Mouse (Mus musculus) MEL (cell line): Measurements from ENCODE around the gene Rufy3. TPM values are rescaled to one million over a fixed set of nuclear protein-coding genes. Genes with fewer than 3 reads are reported as not detected.
A peak's percentile ranks its signal among the peaks of the same experiment; 100 is the strongest.

Source experiments
- DNase-seq: peaks from one replicate; pipeline ENCODE4 v3.0.0; 2011; ENCODE audit warnings: low read depth, low spot score
- H3K27ac ChIP-seq: 2 replicates; pipeline ENCODE4 v1.5.1; 2012; ENCODE audit warnings: low read depth, mild to moderate bottlenecking, control low read depth, low read length, moderate library complexity; ENCODE audit not compliant: control insufficient read depth
- H3K27me3 ChIP-seq, 2 experiments: fragments of 150-350 bp in 1 of 2; sonication (generic) in 1 of 2; 2 replicates each; pipeline ENCODE4 v1.6.1; 2012; ENCODE audit warnings: low read length in 2 of 2, mild to moderate bottlenecking in 2 of 2, improper control_type of control experiment in 1 of 2, moderate library complexity in 1 of 2; ENCODE audit not compliant: insufficient read depth in 2 of 2, control insufficient read depth in 1 of 2
- H3K36me3 ChIP-seq, 2 experiments: 2 replicates each; pipeline ENCODE4 v1.6.1; 2012 to 2014; ENCODE audit warnings: low read length in 2 of 2, improper control_type of control experiment in 1 of 2, inconsistent platforms in 1 of 2, mild to moderate bottlenecking in 1 of 2; ENCODE audit not compliant: insufficient read depth in 2 of 2, control insufficient read depth in 1 of 2
- H3K4me1 ChIP-seq, 2 experiments: fragments of 150-350 bp in 1 of 2; sonication (generic) in 1 of 2; 2 replicates each; pipeline ENCODE4 v1.6.1; 2012; ENCODE audit warnings: low read length in 2 of 2, improper control_type of control experiment in 1 of 2, mild to moderate bottlenecking in 1 of 2; ENCODE audit not compliant: insufficient read depth in 2 of 2, control insufficient read depth in 1 of 2
- H3K4me3 ChIP-seq, 2 experiments: fragments of 150-350 bp in 1 of 2; sonication (generic) in 1 of 2; 2 replicates each; pipeline ENCODE4 v1.5.1; 2012; ENCODE audit warnings: low read depth in 2 of 2, low read length in 2 of 2, mild to moderate bottlenecking in 2 of 2, moderate library complexity in 2 of 2, control low read depth in 1 of 2, improper control_type of control experiment in 1 of 2; ENCODE audit not compliant: control insufficient read depth in 1 of 2, insufficient read depth in 1 of 2
- H3K79me2 ChIP-seq: 2 replicates; pipeline ENCODE4 v1.6.1; 2012; ENCODE audit warnings: mild to moderate bottlenecking, low read length, moderate library complexity; ENCODE audit not compliant: control insufficient read depth, poor library complexity, insufficient read depth
- H3K9ac ChIP-seq: 2 replicates; pipeline ENCODE4 v1.6.1; 2012; ENCODE audit warnings: low read depth, mild to moderate bottlenecking, control low read depth, low read length, moderate library complexity; ENCODE audit not compliant: control insufficient read depth, poor library complexity, severe bottlenecking
- H3K9me3 ChIP-seq: fragments of 150-350 bp; sonication (generic); replicated peaks from 2 replicates; pipeline ENCODE4 v1.6.1; 2012; ENCODE audit warnings: mild to moderate bottlenecking, low read length, improper control_type of control experiment, moderate library complexity; ENCODE audit not compliant: insufficient read depth
- CHD1 ChIP-seq: IDR thresholded peaks from 2 replicates; pipeline ENCODE4 v1.6.1; 2012; ENCODE audit warnings: low read depth, mild to moderate bottlenecking, inconsistent platforms, low read length, improper control_type of control experiment
- CHD2 ChIP-seq: IDR thresholded peaks from 2 replicates; pipeline ENCODE4 v1.6.1; 2011; ENCODE audit warnings: low read length, improper control_type of control experiment
- CTCF ChIP-seq, 3 experiments: IDR thresholded peaks in 2 of 3; conservative IDR thresholded peaks in 1 of 3; 2 replicates each; pipeline ENCODE4 v1.5.1; 2011 to 2012; ENCODE audit warnings: low read length in 3 of 3, low read depth in 2 of 3, mild to moderate bottlenecking in 2 of 3, improper control_type of control experiment in 1 of 3, inconsistent platforms in 1 of 3, mixed read lengths in 1 of 3, moderate library complexity in 1 of 3; ENCODE audit not compliant: control insufficient read depth in 1 of 3, insufficient read depth in 1 of 3, poor library complexity in 1 of 3, severe bottlenecking in 1 of 3
- EP300 ChIP-seq, 2 experiments: IDR thresholded peaks; 2 replicates each; pipeline ENCODE4 v1.6.1; 2011; ENCODE audit warnings: improper control_type of control experiment in 2 of 2, low read length in 2 of 2, low read depth in 1 of 2, mild to moderate bottlenecking in 1 of 2
- ETS1 ChIP-seq: IDR thresholded peaks from 2 replicates; pipeline ENCODE4 v1.6.1; 2012; ENCODE audit warnings: low read depth, mild to moderate bottlenecking, inconsistent platforms, low read length, improper control_type of control experiment, moderate library complexity
- GABPA ChIP-seq: IDR thresholded peaks from 2 replicates; pipeline ENCODE4 v1.6.1; 2012; ENCODE audit warnings: low read depth, mild to moderate bottlenecking, inconsistent platforms, low read length, improper control_type of control experiment, moderate library complexity
- GATA1 ChIP-seq: IDR thresholded peaks from 2 replicates; pipeline ENCODE4 v1.6.1; 2011; ENCODE audit warnings: low read depth, low read length, improper control_type of control experiment
- JUND ChIP-seq: IDR thresholded peaks from 2 replicates; pipeline ENCODE4 v1.6.1; 2011; ENCODE audit warnings: low read depth, mild to moderate bottlenecking, improper control_type of control experiment, low read length
- KAT2A ChIP-seq: conservative IDR thresholded peaks from 2 replicates; pipeline ENCODE4 v1.6.1; 2012; ENCODE audit warnings: low read depth, low read length, improper control_type of control experiment, inconsistent platforms
- MAFK ChIP-seq: IDR thresholded peaks from 2 replicates; pipeline ENCODE4 v1.6.1; 2011; ENCODE audit warnings: low read depth, mild to moderate bottlenecking, low read length, improper control_type of control experiment, borderline replicate concordance
- MAX ChIP-seq: IDR thresholded peaks from 2 replicates; pipeline ENCODE4 v1.6.1; 2011; ENCODE audit warnings: low read length, improper control_type of control experiment
- MAZ ChIP-seq: IDR thresholded peaks from 2 replicates; pipeline ENCODE4 v1.6.1; 2012; ENCODE audit warnings: low read depth, mild to moderate bottlenecking, inconsistent platforms, low read length, improper control_type of control experiment
- MEF2A ChIP-seq: IDR thresholded peaks from 2 replicates; pipeline ENCODE4 v1.6.1; 2014; ENCODE audit warnings: low read depth, mild to moderate bottlenecking, inconsistent platforms, low read length, improper control_type of control experiment; ENCODE audit not compliant: poor library complexity, insufficient replicate concordance, severe bottlenecking; ENCODE audit errors: extremely low read depth
- MYB ChIP-seq: IDR thresholded peaks from 2 replicates; pipeline ENCODE4 v1.6.1; 2011; ENCODE audit warnings: mild to moderate bottlenecking, low read depth, low read length, improper control_type of control experiment
- MYC ChIP-seq: IDR thresholded peaks from 2 replicates; pipeline ENCODE4 v1.6.1; 2011; ENCODE audit warnings: low read depth, mild to moderate bottlenecking, low read length, improper control_type of control experiment, moderate library complexity
- NELFE ChIP-seq: IDR thresholded peaks from 2 replicates; pipeline ENCODE4 v1.6.1; 2011; ENCODE audit warnings: low read depth, low read length, improper control_type of control experiment
- NRF1 ChIP-seq: IDR thresholded peaks from 2 replicates; pipeline ENCODE4 v1.6.1; 2014; ENCODE audit warnings: low read depth, mild to moderate bottlenecking, inconsistent platforms, low read length, improper control_type of control experiment, moderate library complexity; ENCODE audit not compliant: poor library complexity, insufficient read depth, severe bottlenecking
- POLR2AphosphoS5 ChIP-seq: IDR thresholded peaks from 2 replicates; pipeline ENCODE4 v1.6.1; 2012; ENCODE audit warnings: low read depth, borderline replicate concordance, mild to moderate bottlenecking, inconsistent platforms, low read length, moderate library complexity, mixed read lengths
- SIN3A ChIP-seq: IDR thresholded peaks from 2 replicates; pipeline ENCODE4 v1.6.1; 2012; ENCODE audit warnings: low read length, improper control_type of control experiment, inconsistent platforms
- TAL1 ChIP-seq: IDR thresholded peaks from 2 replicates; pipeline ENCODE4 v1.6.1; 2012; ENCODE audit warnings: mild to moderate bottlenecking, inconsistent platforms, low read length, moderate library complexity, mixed read lengths
- TCF12 ChIP-seq: IDR thresholded peaks from 2 replicates; pipeline ENCODE4 v1.6.1; 2014; ENCODE audit warnings: low read depth, mild to moderate bottlenecking, inconsistent platforms, low read length, improper control_type of control experiment, moderate library complexity
- USF1 ChIP-seq: IDR thresholded peaks from 2 replicates; pipeline ENCODE4 v1.6.1; 2014; ENCODE audit warnings: low read depth, mild to moderate bottlenecking, inconsistent platforms, low read length, improper control_type of control experiment, moderate library complexity
- ZKSCAN1 ChIP-seq: IDR thresholded peaks from 2 replicates; pipeline ENCODE4 v1.6.1; 2012; ENCODE audit warnings: low read depth, mild to moderate bottlenecking, inconsistent platforms, low read length, improper control_type of control experiment, moderate library complexity
- polyA plus RNA-seq, 2 experiments: library from polyadenylated mRNA; stranded (reverse) in 1 of 2; unstranded in 1 of 2; fragments of >175 nt in 1 of 2; fragments of >200 nt in 1 of 2; gene quantifications; 2 replicates each; pipeline versions ENCODE4 v1.2.1 to v1.2.4; 2012; ENCODE audit warnings: low replicate concordance in 2 of 2, low read depth in 1 of 2; ENCODE audit not compliant: insufficient read length in 2 of 2, insufficient read depth in 1 of 2, missing spikeins in 1 of 2
- total RNA-seq: library from RNA; depleted of rRNA; stranded (reverse); fragments of 300-350 nt; gene quantifications from 2 replicates; pipeline ENCODE4 v1.2.3, GENCODE M21; 2012

Rufy3 gene
- total and polyA plus RNA-seq, 3 experiments: 3.2 to 5.7 TPM; not detected in 1

DNA sequence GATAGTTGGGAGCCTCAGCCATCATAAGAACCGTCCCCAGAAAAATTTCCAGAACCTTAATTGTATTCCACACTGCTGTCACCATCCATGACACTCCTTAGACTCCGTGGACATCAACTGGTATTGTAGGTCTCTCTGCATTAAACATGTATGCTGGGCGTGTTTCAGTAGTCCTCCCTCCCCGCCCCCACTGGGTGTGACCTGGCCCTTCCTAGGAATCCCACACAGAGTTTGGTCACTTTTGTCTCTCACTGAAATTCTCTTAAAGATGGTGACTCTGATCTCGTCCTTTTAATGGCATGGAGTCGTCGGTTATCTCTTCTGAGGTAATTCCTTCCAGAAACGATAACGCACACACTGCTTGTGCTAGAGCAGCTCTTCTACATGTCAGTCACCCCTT lies 118.9 kb downstream of the Rufy3 start (continued):
- no peak for TF ChIP-seq CHD1

DNA sequence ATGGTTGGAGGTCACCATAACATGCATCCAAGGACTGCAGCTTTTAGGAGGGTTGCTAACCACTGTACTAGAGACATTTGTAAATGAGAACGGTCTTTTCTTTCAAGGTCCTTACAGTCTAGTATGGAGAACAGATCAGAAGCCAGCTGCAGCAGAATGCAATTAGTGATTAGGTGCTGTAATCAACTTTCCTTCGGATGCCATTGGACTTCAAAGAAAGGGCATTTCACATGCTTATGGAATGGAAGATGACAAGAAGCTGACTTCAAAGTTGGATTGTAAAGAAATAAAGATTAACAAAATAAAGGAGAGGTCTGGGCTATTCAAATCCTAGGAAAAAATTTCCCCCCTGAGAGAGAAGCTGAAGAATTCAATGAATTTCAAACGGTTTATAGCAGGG lies 119.4 kb downstream of the Rufy3 start:
- Histone ChIP-seq H3K27ac (no peak overlapping the region), H3K4me3 (no peak overlapping the region), H3K79me2 (no peaks in the 10 kb centered on the region), H3K9me3 (no peaks in the 10 kb centered on the region), H3K9ac (no peak overlapping the region), H3K36me3 (peaks cover 0 to 11% of the 10 kb centered on the region in 2 experiments; a peak in 2 of 4 replicates), H3K27me3 (no peaks in the 10 kb centered on the region), H3K4me1 (peaks cover 0 to 16% of the 10 kb centered on the region in 2 experiments; a peak in 2 of 4 replicates)
- no peak for TF ChIP-seq MAZ
- no peak for DNase-seq

DNA sequence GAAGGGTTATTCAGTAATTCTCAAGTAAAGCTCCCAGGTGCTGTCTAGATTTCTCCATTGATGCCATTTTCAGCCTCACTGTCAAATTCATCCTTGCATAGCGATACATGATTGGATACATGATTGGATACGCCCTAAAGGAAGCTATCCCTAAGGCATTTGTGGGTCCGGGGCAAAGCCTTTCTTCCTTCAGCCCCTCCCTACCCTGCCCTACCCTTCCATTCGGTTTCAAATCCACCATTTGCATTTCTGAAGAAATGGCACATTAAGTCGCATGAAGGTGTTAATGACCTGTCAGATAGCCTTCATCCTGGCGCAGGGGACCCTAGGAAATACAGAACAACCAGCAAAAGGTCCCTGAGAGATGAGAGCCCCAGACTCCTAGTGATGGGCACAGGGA lies 120.5 kb downstream of the Rufy3 start:
- DNase-seq: no peak
- no peak overlapping the region for H3K9ac ChIP-seq
- H3K79me2 ChIP-seq: no peaks in the 10 kb centered on the region
- TF ChIP-seq NRF1: no peak
- TF ChIP-seq ETS1: no peak
- TF ChIP-seq MAZ: no peak
- no peak for TF ChIP-seq MYB
- TF ChIP-seq MAX: no peak
- no peak for TF ChIP-seq JUND
- peaks cover 0 to 11% of the 10 kb centered on the region in 2 experiments; a peak in 2 of 4 replicates for H3K36me3 ChIP-seq
- H3K4me3 ChIP-seq: no peak overlapping the region
- no peaks in the 10 kb centered on the region for H3K27me3 ChIP-seq
- no peak overlapping the region for H3K27ac ChIP-seq
- H3K4me1 ChIP-seq: peaks cover 0 to 16% of the 10 kb centered on the region in 2 experiments; a peak in 2 of 4 replicates
- H3K9me3 ChIP-seq: no peaks in the 10 kb centered on the region

DNA sequence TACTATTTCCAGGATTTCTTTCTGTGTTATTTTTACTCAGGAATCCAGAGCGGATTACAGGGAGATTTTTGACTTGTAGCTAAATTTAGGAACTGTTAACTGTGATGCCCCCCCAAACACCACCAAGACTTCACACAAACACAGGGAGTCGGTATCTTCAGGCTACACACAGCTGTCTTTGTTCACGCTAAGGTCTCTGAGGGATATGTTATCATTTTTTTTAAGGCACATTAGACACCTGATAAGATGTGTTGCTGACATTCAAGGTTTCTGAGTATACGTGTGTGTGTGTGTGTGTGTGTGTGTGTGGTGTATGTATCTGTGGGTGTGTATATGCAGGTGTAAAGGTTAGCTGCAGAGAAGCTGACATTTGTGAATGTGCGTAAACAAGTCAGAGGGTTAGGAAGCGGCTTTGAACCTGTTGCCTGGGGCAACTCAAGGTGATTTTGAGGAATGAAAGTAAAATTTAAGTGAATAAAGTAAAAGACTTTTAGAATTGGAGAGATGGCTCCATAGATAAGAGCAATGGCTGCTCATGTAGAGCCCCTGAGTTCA lies 121.0 kb downstream of the Rufy3 start:
- peaks cover 0 to 16% of the 10 kb centered on the region in 2 experiments; a peak in 2 of 4 replicates for H3K4me1 ChIP-seq
- no peak overlapping the region for H3K27ac ChIP-seq
- H3K9ac ChIP-seq: no peak overlapping the region
- H3K9me3 ChIP-seq: no peaks in the 10 kb centered on the region
- no peak overlapping the region for H3K4me3 ChIP-seq
- DNase-seq: peak; percentile 37
- no peaks in the 10 kb centered on the region for H3K79me2 ChIP-seq
- H3K27me3 ChIP-seq: no peaks in the 10 kb centered on the region
- H3K36me3 ChIP-seq: peaks cover 0 to 11% of the 10 kb centered on the region in 2 experiments; a peak in 2 of 4 replicates
- TF ChIP-seq POLR2AphosphoS5 (no peak), MAZ (no peak), MEF2A (no peak), ZKSCAN1 (no peak), GABPA (no peak), NELFE (no peak), GATA1 (peak; percentile 59), CHD1 (no peak), KAT2A (no peak), CTCF (IDR thresholded peaks at IDR 0.05 in 2 of 3, conservative IDR thresholded peaks at IDR 0.05 in 1 of 3; ENCODE audit: control insufficient read depth in 1 of 3, insufficient read depth in 1 of 3, low read depth in 2 of 3, low read length in 3 of 3, poor library complexity in 1 of 3, severe bottlenecking in 1 of 3) (no peak), MYC (no peak), SIN3A (no peak), CHD2 (no peak), TCF12 (peak; percentile 70), EP300 (IDR thresholded peaks at IDR 0.05; ENCODE audit: low read depth in 1 of 2, low read length in 2 of 2) (peak in 1 of 2 experiments; percentile 57; a peak in 1 of 4 replicates), MAFK (no peak), TAL1 (no peak), USF1 (no peak)
